Mouse (Mus musculus) forebrain, embryonic 14.5 days (tissue): Measurements from ENCODE around the gene Wdr63. TPM values are rescaled to one million over a fixed set of nuclear protein-coding genes. Genes with fewer than 3 reads are reported as not detected.

Experiments used
- ATAC-seq: fragments of 200-750 bp; cut with Nextera tagmentation; 2 replicates; pipeline ENCODE4 v1.8.0; 2017; ENCODE audit warnings: mild to moderate bottlenecking, moderate library complexity
- DNase-seq: peaks from one replicate; pipeline ENCODE4 v3.0.0-alpha.2; 2015; ENCODE audit warnings: low spot score
- H3K27ac ChIP-seq: fragments of 300-500 bp; sonication (generic); 2 replicates; pipeline ENCODE4 v1.5.1; 2014; ENCODE audit warnings: low read depth, mild to moderate bottlenecking, control low read depth, low read length, moderate library complexity
- H3K27me3 ChIP-seq: fragments of 300-500 bp; sonication (generic); replicated peaks from 2 replicates; pipeline ENCODE4 v1.6.1; 2014; ENCODE audit warnings: low read length, control low read depth, mixed read lengths; ENCODE audit not compliant: control insufficient read depth, insufficient read depth
- H3K36me3 ChIP-seq: fragments of 300-500 bp; sonication (generic); 2 replicates; pipeline ENCODE4 v1.6.1; 2014; ENCODE audit warnings: low read length, control low read depth; ENCODE audit not compliant: control insufficient read depth, insufficient read depth
- H3K4me1 ChIP-seq: fragments of 300-500 bp; sonication (generic); 2 replicates; pipeline ENCODE4 v1.6.1; 2014; ENCODE audit warnings: antibody characterized with exemption, low read length, control low read depth; ENCODE audit not compliant: control insufficient read depth, insufficient read depth
- H3K4me2 ChIP-seq: fragments of 300-500 bp; sonication (generic); 2 replicates; pipeline ENCODE4 v1.6.1; 2014; ENCODE audit warnings: mild to moderate bottlenecking, control low read depth, low read length
- H3K4me3 ChIP-seq: fragments of 300-500 bp; sonication (generic); 2 replicates; pipeline ENCODE4 v1.5.1; 2014; ENCODE audit warnings: low read depth, low read length, control low read depth
- H3K9ac ChIP-seq: fragments of 300-500 bp; sonication (generic); 2 replicates; pipeline ENCODE4 v1.6.1; 2014; ENCODE audit warnings: mild to moderate bottlenecking, low read length, control low read depth, moderate library complexity
- H3K9me3 ChIP-seq: fragments of 300-500 bp; sonication (generic); replicated peaks from 2 replicates; pipeline ENCODE4 v1.6.1; 2016; ENCODE audit warnings: low read length, control low read depth, mixed read lengths; ENCODE audit not compliant: control insufficient read depth
- WGBS: fragments of 180-500 bp; shearing (Covaris S2); extraction: QIAGEN DNeasy Blood & Tissue Kit; methylation state at CpG from one replicate; pipeline ENCODE4 v1.1.7; 2014; 5-methylcytosine and 5-hydroxymethylcytosine counted together
- polyA plus RNA-seq: library from polyadenylated mRNA; unstranded; fragments of >200 nt; fragmentation: Nextera tagmentation; extraction: Ambion mirVana; gene quantifications from 2 replicates; pipeline ENCODE4 v1.2.1, GENCODE M21; 2014

The Wdr63 gene
- polyA plus RNA-seq: 1.5 and 2.1 TPM in 2 replicates

DNA sequence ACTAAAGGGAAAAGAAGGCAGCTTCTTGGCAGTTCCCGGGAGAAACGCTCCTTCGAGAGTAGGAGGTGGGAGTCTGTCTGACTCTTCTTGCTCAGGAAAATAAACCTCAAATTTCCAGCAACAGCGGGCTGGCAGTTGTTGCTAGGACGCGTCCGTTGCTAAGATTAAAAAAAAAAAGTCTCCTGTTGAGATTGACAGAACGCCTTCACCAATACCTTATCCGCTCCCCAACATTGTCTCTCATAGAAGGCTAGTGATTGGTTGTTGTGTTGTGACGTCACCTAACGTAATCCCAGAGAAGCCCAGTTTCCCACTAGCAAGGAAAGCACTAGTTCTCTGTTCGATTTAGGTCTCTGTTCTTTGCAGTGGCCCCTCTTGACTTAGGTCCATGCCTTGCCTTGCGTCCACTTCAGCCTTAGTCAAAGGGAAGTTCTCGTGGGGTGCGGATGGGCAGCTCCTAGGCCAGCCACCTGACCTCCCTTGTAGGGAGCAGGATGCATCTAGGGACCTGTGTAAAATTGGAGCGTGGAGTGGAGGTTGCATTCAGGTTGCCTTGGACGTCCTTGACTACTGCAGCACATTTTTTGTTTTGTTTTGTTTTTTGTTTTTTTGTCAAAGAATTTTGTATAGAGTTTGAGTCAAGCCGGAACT lies at the start of gene Wdr63:
Gene Wdr63, minus strand, starts transcription at position 210 of the 651 bp plus-strand sequence.
- Histone ChIP-seq H3K36me3 (no peaks in the 10 kb centered on the region), H3K27me3 (no peaks in the 10 kb centered on the region), H3K4me1 (peaks cover 4% of the 10 kb centered on the region; the same call in 1 of the 2 replicates), H3K27ac (no peak within 1 kb of the TSS), H3K4me3 (peak within 1 kb of the TSS; percentile 34), H3K9ac (peak within 1 kb of the TSS; percentile 32; the same call in 1 of the 2 replicates), H3K9me3 (no peaks in the 10 kb centered on the region; the same call in 1 of the 2 replicates), H3K4me2 (peak within 1 kb of the TSS; percentile 73)
- DNase-seq (peak; percentile 98), ATAC-seq (peak; percentile 99)
- 12% methylated on average over 18 of the region's 18 CpGs for WGBS

DNA sequence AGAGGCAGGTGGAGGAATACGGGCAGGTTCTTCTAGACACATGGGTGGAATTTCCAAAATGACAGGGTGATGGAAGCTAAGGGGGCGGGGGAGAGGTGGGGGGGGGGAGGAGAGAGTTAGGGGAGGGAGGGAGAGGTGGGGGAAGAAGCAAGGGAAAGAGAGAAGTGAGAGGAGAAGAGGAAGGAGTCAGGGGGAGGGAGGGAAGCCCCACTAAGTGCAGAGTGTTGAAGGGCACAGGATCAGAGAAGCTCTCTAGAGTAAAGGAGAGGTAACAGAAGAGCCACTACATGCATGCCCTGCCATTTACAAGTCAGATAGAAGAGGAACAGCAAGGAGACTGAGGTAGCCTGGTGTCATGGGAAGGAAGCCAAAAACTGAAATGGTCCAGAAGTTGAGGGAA lies 48.9 kb upstream of the Wdr63 start:
- no peak for DNase-seq
- no peak overlapping the region for H3K27ac ChIP-seq
- H3K4me1 ChIP-seq: no peaks in the 10 kb centered on the region
- H3K4me2 ChIP-seq: no peak overlapping the region
- no peaks in the 10 kb centered on the region for H3K27me3 ChIP-seq
- ATAC-seq: no peak
- no peaks in the 10 kb centered on the region for H3K36me3 ChIP-seq
- no peaks in the 10 kb centered on the region for H3K9me3 ChIP-seq
- WGBS: 86% methylated on average over 2 of the region's 2 CpGs
- no peak overlapping the region for H3K9ac ChIP-seq
- no peak overlapping the region for H3K4me3 ChIP-seq

- Histone ChIP-seq H3K27ac (no peak overlapping the region), H3K4me1 (no peaks in the 10 kb centered on the region), H3K36me3 (no peaks in the 10 kb centered on the region), H3K27me3 (no peaks in the 10 kb centered on the region), H3K4me2 (no peak overlapping the region), H3K9me3 (no peaks in the 10 kb centered on the region), H3K4me3 (no peak overlapping the region), H3K9ac (no peak overlapping the region)
- ATAC-seq (no peak), DNase-seq (no peak)
- WGBS: 88% methylated on average over 13 of the region's 13 CpGs
Observed at GRCm38 (mm10) chr3:146155628-146156576, 48.0 kb upstream of the Wdr63 start.

DNA sequence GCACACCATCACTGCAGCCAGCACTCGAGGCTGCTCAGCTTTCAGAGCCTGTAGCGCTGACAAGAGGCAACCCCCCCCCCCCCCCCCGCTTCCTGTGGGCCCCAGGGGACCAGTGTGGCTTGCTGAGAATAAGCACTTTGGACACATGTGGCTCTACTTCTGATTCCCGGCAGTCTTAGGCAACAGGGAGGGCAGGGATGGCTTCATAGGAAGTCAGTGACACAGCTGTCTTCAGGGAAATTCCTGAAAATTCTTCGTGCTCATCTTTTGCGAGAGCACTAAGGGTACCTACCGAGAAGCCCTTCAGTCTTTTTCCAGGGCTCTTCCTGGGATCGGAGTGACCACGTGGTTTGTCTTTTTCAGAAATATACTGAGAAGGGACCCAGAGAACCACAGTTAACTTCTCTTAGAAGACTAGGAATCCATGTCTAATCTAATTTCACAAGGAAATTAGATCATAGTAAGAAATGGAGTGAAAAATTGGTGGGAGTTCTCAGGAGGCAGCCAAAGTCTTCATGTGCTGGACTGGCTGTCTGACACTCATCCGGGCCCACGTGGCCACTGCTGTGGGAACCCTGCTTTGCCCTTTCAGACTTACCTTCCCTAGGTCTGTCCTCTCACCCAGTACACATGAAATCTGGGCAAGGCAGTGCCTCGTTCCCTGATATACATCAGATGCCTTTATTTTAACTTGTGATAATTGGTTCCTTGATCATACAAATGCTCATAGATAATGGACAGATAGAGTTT lies 46.1 kb upstream of the Wdr63 start:
- 46% methylated on average over 12 of the region's 12 CpGs for WGBS
- no peaks in the 10 kb centered on the region for H3K36me3 ChIP-seq
- H3K4me1 ChIP-seq: 0 out of 2 replicates have a peak, but pooled peaks cover 5% of the 10 kb centered on the region
- no peak overlapping the region for H3K4me2 ChIP-seq
- H3K9ac ChIP-seq: no peak overlapping the region
- DNase-seq (no peak), ATAC-seq (no peak)
- H3K27me3 ChIP-seq: peaks cover 13% of the 10 kb centered on the region; the same call in 1 of the 2 replicates
- no peaks in the 10 kb centered on the region for H3K9me3 ChIP-seq
- H3K27ac ChIP-seq: no peak overlapping the region
- no peak overlapping the region for H3K4me3 ChIP-seq

GRCm38 (mm10) chr3:146152913-146153312 lies 45.0 kb upstream of the Wdr63 start:
- no peak overlapping the region for H3K27ac ChIP-seq
- no peaks in the 10 kb centered on the region for H3K9me3 ChIP-seq
- DNase-seq (no peak), ATAC-seq (no peak)
- 69% methylated on average over 2 of the region's 2 CpGs for WGBS
- no peak overlapping the region for H3K4me2 ChIP-seq
- 0 out of 2 replicates have a peak, but pooled peaks cover 5% of the 10 kb centered on the region for H3K4me1 ChIP-seq
- no peak overlapping the region for H3K4me3 ChIP-seq
- no peaks in the 10 kb centered on the region for H3K36me3 ChIP-seq
- peaks cover 13% of the 10 kb centered on the region; the same call in 1 of the 2 replicates for H3K27me3 ChIP-seq
- no peak overlapping the region for H3K9ac ChIP-seq

DNA sequence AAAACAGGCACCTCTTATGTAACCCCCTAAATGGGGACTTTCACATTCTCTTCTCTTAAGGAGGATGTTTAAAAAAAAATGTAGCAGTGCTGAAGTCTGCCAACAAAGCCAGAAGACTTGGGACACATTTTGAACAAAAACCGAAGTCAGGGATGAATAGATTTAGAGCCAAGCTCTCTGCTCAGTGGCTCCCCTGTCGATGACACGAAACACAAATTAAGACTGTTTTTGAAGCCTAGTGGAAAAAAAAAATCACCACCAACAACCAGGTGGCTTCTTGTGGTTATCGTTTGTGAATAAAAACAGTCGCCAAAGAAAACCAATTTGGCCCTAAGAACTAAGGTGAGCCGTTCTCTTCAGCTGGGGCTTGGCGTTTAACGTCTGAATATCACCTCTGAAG lies 44.4 kb upstream of the Wdr63 start:
- H3K9me3 ChIP-seq: no peaks in the 10 kb centered on the region
- H3K4me3 ChIP-seq: no peak overlapping the region
- 87% methylated on average over 8 of the region's 8 CpGs for WGBS
- no peak overlapping the region for H3K27ac ChIP-seq
- ATAC-seq (no peak), DNase-seq (no peak)
- H3K9ac ChIP-seq: no peak overlapping the region
- H3K36me3 ChIP-seq: no peaks in the 10 kb centered on the region
- H3K4me1 ChIP-seq: 0 out of 2 replicates have a peak, but pooled peaks cover 5% of the 10 kb centered on the region
- peaks cover 13% of the 10 kb centered on the region; the same call in 1 of the 2 replicates for H3K27me3 ChIP-seq
- H3K4me2 ChIP-seq: no peak overlapping the region

DNA sequence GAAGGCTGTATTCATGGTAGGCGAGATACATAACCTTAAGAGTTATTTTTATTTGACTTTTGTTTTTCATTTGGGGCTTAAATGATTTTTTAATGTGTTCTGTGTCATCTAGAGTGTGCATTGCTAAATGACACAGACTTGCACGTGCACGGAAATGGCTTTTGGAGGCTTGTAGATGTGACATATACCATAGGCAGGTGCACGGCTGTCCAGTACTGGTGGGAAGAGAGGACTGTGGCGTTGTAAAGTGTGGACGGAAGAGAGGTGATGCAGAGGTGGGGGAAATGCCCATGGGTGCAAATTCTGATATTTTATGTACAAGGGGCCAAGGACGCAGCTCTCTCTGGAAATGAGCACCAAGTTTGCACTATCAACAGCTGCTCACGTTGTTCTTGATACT lies 43.8 kb upstream of the Wdr63 start:
- Histone ChIP-seq H3K4me3 (no peak overlapping the region), H3K9ac (no peak overlapping the region), H3K4me2 (no peak overlapping the region), H3K27me3 (peaks cover 13% of the 10 kb centered on the region; the same call in 1 of the 2 replicates), H3K27ac (no peak overlapping the region), H3K36me3 (no peaks in the 10 kb centered on the region), H3K9me3 (no peaks in the 10 kb centered on the region), H3K4me1 (0 out of 2 replicates have a peak, but pooled peaks cover 5% of the 10 kb centered on the region)
- ATAC-seq (no peak), DNase-seq (no peak)
- WGBS: 92% methylated on average over 8 of the region's 8 CpGs

DNA sequence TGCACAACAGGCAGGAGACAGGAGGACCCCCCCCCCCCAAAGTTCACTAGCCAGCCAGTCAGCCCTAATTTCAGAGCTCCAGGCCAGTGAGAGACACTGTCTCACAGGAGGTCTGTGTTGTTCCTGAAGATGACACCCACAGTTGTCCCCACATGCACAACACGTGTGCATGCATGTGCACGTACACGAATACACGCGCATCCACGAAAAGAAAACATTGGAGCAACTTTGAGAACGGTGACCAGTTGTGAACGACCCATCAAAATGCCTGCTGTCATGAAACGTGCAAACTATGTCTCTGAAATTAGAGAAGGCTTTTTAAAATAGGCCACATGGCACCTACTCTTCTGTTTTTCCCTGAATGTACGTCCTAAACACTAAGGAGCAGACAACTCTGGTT lies 43.4 kb upstream of the Wdr63 start:
- Histone ChIP-seq H3K36me3 (no peaks in the 10 kb centered on the region), H3K9ac (no peak overlapping the region), H3K4me2 (no peak overlapping the region), H3K4me3 (no peak overlapping the region), H3K27ac (no peak overlapping the region), H3K27me3 (peaks cover 13% of the 10 kb centered on the region; the same call in 1 of the 2 replicates), H3K4me1 (0 out of 2 replicates have a peak, but pooled peaks cover 5% of the 10 kb centered on the region), H3K9me3 (no peaks in the 10 kb centered on the region)
- WGBS: 95% methylated on average over 10 of the region's 10 CpGs
- no peak for ATAC-seq
- DNase-seq: no peak
